In genomic region chr10:59919494-59920181, GRCm38 (mm10) we compare ENCODE assay signal across 8 mouse cellular contexts. TPM values are rescaled to one million over a fixed set of nuclear protein-coding genes. Genes with fewer than 3 reads are reported as not detected.
DNase-seq lines count a peak whose midpoint lies in the region; ATAC-seq lines count a peak whose summit lies in the region.

No protein-coding gene starts in this region.

- DNase-seq in kidney, adult 8-10 months, result no peak
- peak; percentile 64 to 65 for DNase-seq in heart, postnatal 14 days
- DNase-seq in left cerebral cortex, adult 8-10 months (ENCODE audit: low spot score in 2 of 2), result no peak
- no peak for DNase-seq in natural killer cell, adult 2 months (ENCODE audit: low spot score in 2 of 2)

- 38% methylated on average over 15 of the region's 15 CpGs for WGBS in kidney, embryonic 16.5 days
- WGBS in embryonic facial prominence, embryonic 12.5 days, result 36% methylated on average over 15 of the region's 15 CpGs
- 51% methylated on average over 15 of the region's 15 CpGs for WGBS in liver, embryonic 15.5 days (ENCODE audit: insufficient replicate concordance)

- no peak overlapping the region for H3K4me3 ChIP-seq in kidney, embryonic 16.5 days (ENCODE audit: low read length)
- H3K4me3 ChIP-seq in embryonic facial prominence, embryonic 12.5 days, result no peak overlapping the region
- no peak overlapping the region for H3K4me3 ChIP-seq in liver, embryonic 15.5 days (replicated peaks)

- 0 out of 2 replicates have a peak overlapping the region, but pooled peaks have one; percentile 20 for H3K9ac ChIP-seq in kidney, embryonic 16.5 days (replicated peaks; ENCODE audit: low read length)
- no peak overlapping the region for H3K9ac ChIP-seq in embryonic facial prominence, embryonic 12.5 days
- H3K9ac ChIP-seq in liver, embryonic 15.5 days, result no peak overlapping the region

- intact Hi-C loops in heart, postnatal 14 days (cut with DNase I), result loop anchor here (5.0 kb wide), 1 partner anchor 33 kb away; the partner anchor contains the start of gene Ddit4

- H3K4me1 ChIP-seq in kidney, embryonic 16.5 days (ENCODE audit: insufficient read depth, low read length), result peaks cover 46% of the 10 kb centered on the region
- peaks cover 34% of the 10 kb centered on the region for H3K4me1 ChIP-seq in embryonic facial prominence, embryonic 12.5 days
- peaks cover 59% of the 10 kb centered on the region for H3K4me1 ChIP-seq in liver, embryonic 15.5 days (replicated peaks)

- no peak overlapping the region for H3K4me2 ChIP-seq in kidney, embryonic 16.5 days (replicated peaks; ENCODE audit: low read depth, low read length)
- H3K4me2 ChIP-seq in embryonic facial prominence, embryonic 12.5 days (replicated peaks), result no peak overlapping the region
- peak overlapping the region; percentile 95 for H3K4me2 ChIP-seq in liver, embryonic 15.5 days

- no peaks in the 10 kb centered on the region for H3K27me3 ChIP-seq in kidney, embryonic 16.5 days (ENCODE audit: insufficient read depth, low read length)
- no peaks in the 10 kb centered on the region for H3K27me3 ChIP-seq in embryonic facial prominence, embryonic 12.5 days
- H3K27me3 ChIP-seq in liver, embryonic 15.5 days, result no peaks in the 10 kb centered on the region; the same call in 1 of the 2 replicates

- H3K27ac ChIP-seq in kidney, embryonic 16.5 days (ENCODE audit: low read length), result peak overlapping the region; percentile 39
- peak overlapping the region; percentile 88 for H3K27ac ChIP-seq in embryonic facial prominence, embryonic 12.5 days
- H3K27ac ChIP-seq in liver, embryonic 15.5 days (replicated peaks), result no peak overlapping the region

- no peaks in the 10 kb centered on the region for H3K9me3 ChIP-seq in kidney, embryonic 16.5 days (ENCODE audit: low read length)
- H3K9me3 ChIP-seq in embryonic facial prominence, embryonic 12.5 days, result no peaks in the 10 kb centered on the region
- no peaks in the 10 kb centered on the region for H3K9me3 ChIP-seq in liver, embryonic 15.5 days (replicated peaks)

- H3K36me3 ChIP-seq in kidney, embryonic 16.5 days (ENCODE audit: insufficient read depth, low read length), result no peaks in the 10 kb centered on the region
- no peaks in the 10 kb centered on the region for H3K36me3 ChIP-seq in embryonic facial prominence, embryonic 12.5 days
- H3K36me3 ChIP-seq in liver, embryonic 15.5 days (replicated peaks), result no peaks in the 10 kb centered on the region

- ATAC-seq in kidney, embryonic 16.5 days (ENCODE audit: low FRiP score, low TSS enrichment), result no peak
- ATAC-seq in embryonic facial prominence, embryonic 12.5 days (ENCODE audit: insufficient number of reproducible peaks, insufficient read depth, low FRiP score, low TSS enrichment), result no peak
- no peak for ATAC-seq in liver, embryonic 15.5 days (ENCODE audit: insufficient read depth)
- ATAC-seq in frontal cortex, adult (ENCODE audit: low TSS enrichment), result no peak

RNA-seq across cellular contexts. Expression of gene Ddit4, which starts 32.0 kb away (rescaled TPM):
- polyA plus RNA-seq in kidney, embryonic 16.5 days (2015; fragmentation: Nextera tagmentation; extraction: Ambion mirVana), result 30.6 and 31.9 TPM in 2 replicates
- polyA plus RNA-seq in embryonic facial prominence, embryonic 12.5 days (2016; fragmentation: Nextera tagmentation; extraction: Ambion mirVana), result 81.2 and 92.3 TPM in 2 replicates
- total RNA-seq in heart, postnatal 14 days (2021), result 100 to 1,000 TPM; 188 to 191 TPM
- polyA plus RNA-seq in liver, embryonic 15.5 days (2015; fragmentation: Nextera tagmentation; extraction: Ambion mirVana), result 5.6 and 6.6 TPM in 2 replicates
- total RNA-seq in left cerebral cortex, adult 8-10 months (2022), result 10 to 100 TPM; 35.6 to 58.9 (median 44.0) TPM

RNA-seq across cellular contexts. Expression of gene Dnajb12, which starts 40.3 kb away (rescaled TPM):
- polyA plus RNA-seq in kidney, embryonic 16.5 days (2015; fragmentation: Nextera tagmentation; extraction: Ambion mirVana), result 30.1 and 32.9 TPM in 2 replicates
- polyA plus RNA-seq in embryonic facial prominence, embryonic 12.5 days (2016; fragmentation: Nextera tagmentation; extraction: Ambion mirVana), result 18.9 and 19.9 TPM in 2 replicates
- total RNA-seq in heart, postnatal 14 days (2021), result 10 to 100 TPM; 34.7 to 35.7 TPM
- polyA plus RNA-seq in liver, embryonic 15.5 days (2015; fragmentation: Nextera tagmentation; extraction: Ambion mirVana), result 14.3 and 15.0 TPM in 2 replicates
- 10 to 100 TPM; 50.8 to 56.3 (median 54.1) TPM for total RNA-seq in left cerebral cortex, adult 8-10 months (2022)

Comparison
In these comparisons a context has a peak if more than half of its experiments do, and no peak if none do; other contexts are left out.
1. DNase-seq: peak in heart, postnatal 14 days (2 of 2); none in kidney, adult 8-10 months (0 of 2), left cerebral cortex, adult 8-10 months (0 of 2) and natural killer cell, adult 2 months (0 of 2).